Comparison of ENCODE assay signal across 8 mouse cellular contexts in genomic region chr5:34210279-34210678, GRCm38 (mm10). TPM values are rescaled to one million over a fixed set of nuclear protein-coding genes. Genes with fewer than 3 reads are reported as not detected.
DNase-seq lines count a peak whose midpoint lies in the region; ATAC-seq lines count a peak whose summit lies in the region.

No protein-coding gene starts in this region.

- no peak overlapping the region for H3K4me3 ChIP-seq in intestine, embryonic 16.5 days (ENCODE audit: low read length)
- no peak overlapping the region for H3K4me3 ChIP-seq in limb, embryonic 12.5 days (replicated peaks)
- no peak overlapping the region for H3K4me3 ChIP-seq in midbrain, embryonic 15.5 days

- no peaks in the 10 kb centered on the region for H3K36me3 ChIP-seq in intestine, embryonic 16.5 days (ENCODE audit: control insufficient read depth, insufficient read depth, low read length)
- no peaks in the 10 kb centered on the region for H3K36me3 ChIP-seq in limb, embryonic 12.5 days
- no peaks in the 10 kb centered on the region for H3K36me3 ChIP-seq in midbrain, embryonic 15.5 days (replicated peaks)

- H3K9ac ChIP-seq in intestine, embryonic 16.5 days (ENCODE audit: low read depth, low read length), result no peak overlapping the region
- no peak overlapping the region for H3K9ac ChIP-seq in limb, embryonic 12.5 days (replicated peaks)
- H3K9ac ChIP-seq in midbrain, embryonic 15.5 days, result no peak overlapping the region

- 4% methylated on average over 1 of the region's 1 CpGs for WGBS in intestine, embryonic 16.5 days
- 0% methylated on average over 1 of the region's 1 CpGs for WGBS in limb, embryonic 12.5 days
- WGBS in midbrain, embryonic 15.5 days, result 2% methylated on average over 1 of the region's 1 CpGs

- no peaks in the 10 kb centered on the region for H3K27me3 ChIP-seq in intestine, embryonic 16.5 days (replicated peaks; ENCODE audit: control insufficient read depth, insufficient read depth, low read length)
- no peaks in the 10 kb centered on the region for H3K27me3 ChIP-seq in limb, embryonic 12.5 days
- no peaks in the 10 kb centered on the region for H3K27me3 ChIP-seq in midbrain, embryonic 15.5 days (replicated peaks)

- no peak overlapping the region for H3K27ac ChIP-seq in intestine, embryonic 16.5 days (ENCODE audit: low read length)
- H3K27ac ChIP-seq in limb, embryonic 12.5 days, result no peak overlapping the region
- H3K27ac ChIP-seq in midbrain, embryonic 15.5 days, result no peak overlapping the region

- peak; percentile 81 for DNase-seq in urinary bladder, postnatal 14 days (ENCODE audit: low spot score)
- no peak for DNase-seq in urinary bladder, postnatal 10 days (ENCODE audit: low spot score)
- peak; percentile 76 for DNase-seq in gastrocnemius, postnatal 14 days
- DNase-seq in spleen, postnatal 14 days (ENCODE audit: low spot score in 2 of 2), result peak; percentile 44 to 70

- 0 out of 2 replicates have a peak, but pooled peaks cover 3% of the 10 kb centered on the region for H3K4me1 ChIP-seq in intestine, embryonic 16.5 days (ENCODE audit: control insufficient read depth, insufficient read depth, low read length)
- no peaks in the 10 kb centered on the region for H3K4me1 ChIP-seq in limb, embryonic 12.5 days (replicated peaks)
- H3K4me1 ChIP-seq in midbrain, embryonic 15.5 days, result no peaks in the 10 kb centered on the region

- H3K4me2 ChIP-seq in intestine, embryonic 16.5 days (ENCODE audit: low read depth, low read length), result no peak overlapping the region
- H3K4me2 ChIP-seq in limb, embryonic 12.5 days, result no peak overlapping the region
- H3K4me2 ChIP-seq in midbrain, embryonic 15.5 days, result no peak overlapping the region

- no peaks in the 10 kb centered on the region for H3K9me3 ChIP-seq in intestine, embryonic 16.5 days (ENCODE audit: control insufficient read depth, low read length)
- H3K9me3 ChIP-seq in limb, embryonic 12.5 days, result no peaks in the 10 kb centered on the region
- no peaks in the 10 kb centered on the region for H3K9me3 ChIP-seq in midbrain, embryonic 15.5 days

- ATAC-seq in common myeloid progenitor, adult 5-6 weeks (replicated peaks; ENCODE audit: low read depth, poor library complexity, severe bottlenecking), result peak; percentile 92
- ATAC-seq in intestine, embryonic 16.5 days, result peak; percentile 76
- ATAC-seq in limb, embryonic 12.5 days (ENCODE audit: insufficient number of reproducible peaks, insufficient read depth, low FRiP score, low TSS enrichment, low read depth), result peak; percentile 82
- peak; percentile 67; the same call in 1 of the 2 replicates for ATAC-seq in midbrain, embryonic 15.5 days (replicated peaks)

- intact Hi-C loops in gastrocnemius, postnatal 14 days (cut with DNase I; ENCODE audit: low total_unique reads), result no loop called here

RNA-seq across cellular contexts. Expression of gene Mxd4, which starts 22.8 kb away (rescaled TPM):
- total RNA-seq in common myeloid progenitor, adult 5-6 weeks (2017), result 22.6 and 31.0 TPM in 2 replicates
- 10 to 100 TPM; 46.3 to 56.6 TPM for total RNA-seq in gastrocnemius, postnatal 14 days (2021)
- polyA plus RNA-seq in intestine, embryonic 16.5 days (2015; fragmentation: Nextera tagmentation; extraction: Ambion mirVana), result 20.2 TPM in 2 replicates
- polyA plus RNA-seq in limb, embryonic 12.5 days (2016; fragmentation: Nextera tagmentation; extraction: Ambion mirVana), result 29.3 and 35.9 TPM in 2 replicates
- 35.0 and 38.1 TPM in 2 replicates for polyA plus RNA-seq in midbrain, embryonic 15.5 days (2015; fragmentation: Nextera tagmentation; extraction: Ambion mirVana)

RNA-seq across cellular contexts. Expression of gene Haus3, which starts 41.0 kb away (rescaled TPM):
- 148 and 152 TPM in 2 replicates for total RNA-seq in common myeloid progenitor, adult 5-6 weeks (2017)
- total RNA-seq in gastrocnemius, postnatal 14 days (2021), result 1 to 10 TPM; 3.4 to 3.8 TPM
- 23.9 and 25.7 TPM in 2 replicates for polyA plus RNA-seq in intestine, embryonic 16.5 days (2015; fragmentation: Nextera tagmentation; extraction: Ambion mirVana)
- polyA plus RNA-seq in limb, embryonic 12.5 days (2016; fragmentation: Nextera tagmentation; extraction: Ambion mirVana), result 52.2 and 52.5 TPM in 2 replicates
- polyA plus RNA-seq in midbrain, embryonic 15.5 days (2015; fragmentation: Nextera tagmentation; extraction: Ambion mirVana), result 11.7 and 11.9 TPM in 2 replicates

RNA-seq across cellular contexts. Expression of gene Poln, which starts 41.0 kb away (rescaled TPM):
- 3.1 TPM in 1 of 2 replicates, not detected in the other for total RNA-seq in common myeloid progenitor, adult 5-6 weeks (2017)
- total RNA-seq in gastrocnemius, postnatal 14 days (2021), result 1 to 10 TPM; 1.2 to 1.7 TPM
- 0.23 and 0.24 TPM in 2 replicates for polyA plus RNA-seq in intestine, embryonic 16.5 days (2015; fragmentation: Nextera tagmentation; extraction: Ambion mirVana)
- polyA plus RNA-seq in limb, embryonic 12.5 days (2016; fragmentation: Nextera tagmentation; extraction: Ambion mirVana), result 1.3 and 1.4 TPM in 2 replicates
- 0.27 and 0.52 TPM in 2 replicates for polyA plus RNA-seq in midbrain, embryonic 15.5 days (2015; fragmentation: Nextera tagmentation; extraction: Ambion mirVana)
